ENCODE assay signal across 13 mouse cellular contexts in genomic region chr19:25137907-25138820, GRCm38 (mm10).
A peak's percentile ranks its signal among the peaks of the same experiment; 100 is the strongest.
DNase-seq lines count a peak whose midpoint lies in the region; ATAC-seq lines count a peak whose summit lies in the region.
"Had no signal": no experiment of that assay in that cellular context is flagged by ENCODE, and none has a peak within 500 bp of the region (broad histone marks: within the 10 kb centered on the region; RNA-seq: fewer than 3 reads in every experiment).

No protein-coding gene starts in this region.

- no peak for ATAC-seq in midbrain, embryonic 11.5 days (ENCODE audit: low FRiP score)
- ATAC-seq in midbrain, embryonic 14.5 days (ENCODE audit: low FRiP score, low TSS enrichment), result no peak
- peak; percentile 58 for ATAC-seq in liver, embryonic 16.5 days (ENCODE audit: low read depth)
- ATAC-seq in intestine, embryonic 16.5 days, result no peak

- no peaks in the 10 kb centered on the region for H3K9me3 ChIP-seq in midbrain, embryonic 11.5 days (ENCODE audit: control insufficient read depth, low read length)
- H3K9me3 ChIP-seq in midbrain, embryonic 14.5 days (ENCODE audit: control insufficient read depth, low read length), result no peaks in the 10 kb centered on the region
- no peaks in the 10 kb centered on the region for H3K9me3 ChIP-seq in liver, embryonic 16.5 days (replicated peaks; ENCODE audit: control insufficient read depth, low read length)
- no peaks in the 10 kb centered on the region for H3K9me3 ChIP-seq in intestine, embryonic 16.5 days (ENCODE audit: control insufficient read depth, low read length)
- H3K9me3 ChIP-seq: lung, embryonic 15.5 days; neural tube, embryonic 12.5 days; stomach, embryonic 15.5 days had no signal

- no peaks in the 10 kb centered on the region for H3K4me1 ChIP-seq in midbrain, embryonic 11.5 days (ENCODE audit: control insufficient read depth, insufficient read depth, low read length)
- no peaks in the 10 kb centered on the region for H3K4me1 ChIP-seq in midbrain, embryonic 14.5 days (ENCODE audit: control insufficient read depth, insufficient read depth, low read length)
- H3K4me1 ChIP-seq in liver, embryonic 16.5 days (ENCODE audit: control insufficient read depth, low read depth, low read length), result no peaks in the 10 kb centered on the region; the same call in 1 of the 2 replicates
- no peaks in the 10 kb centered on the region for H3K4me1 ChIP-seq in intestine, embryonic 16.5 days (ENCODE audit: control insufficient read depth, insufficient read depth, low read length)
- H3K4me1 ChIP-seq: lung, embryonic 15.5 days; neural tube, embryonic 12.5 days; stomach, embryonic 15.5 days had no signal

- no peaks in the 10 kb centered on the region for H3K27me3 ChIP-seq in midbrain, embryonic 11.5 days (ENCODE audit: control insufficient read depth, insufficient read depth, low read length)
- no peaks in the 10 kb centered on the region for H3K27me3 ChIP-seq in midbrain, embryonic 14.5 days (ENCODE audit: control insufficient read depth, insufficient read depth, low read length)
- H3K27me3 ChIP-seq in liver, embryonic 16.5 days (ENCODE audit: control insufficient read depth, insufficient read depth, low read depth, low read length), result no peaks in the 10 kb centered on the region
- no peaks in the 10 kb centered on the region for H3K27me3 ChIP-seq in intestine, embryonic 16.5 days (replicated peaks; ENCODE audit: control insufficient read depth, insufficient read depth, low read length)
- H3K27me3 ChIP-seq: lung, embryonic 15.5 days; neural tube, embryonic 12.5 days; stomach, embryonic 15.5 days had no signal

- no peak overlapping the region for H3K9ac ChIP-seq in midbrain, embryonic 11.5 days (ENCODE audit: low read length)
- H3K9ac ChIP-seq in midbrain, embryonic 14.5 days (replicated peaks; ENCODE audit: low read length), result no peak overlapping the region
- H3K9ac ChIP-seq in liver, embryonic 16.5 days (ENCODE audit: low read depth, low read length), result no peak overlapping the region
- no peak overlapping the region for H3K9ac ChIP-seq in intestine, embryonic 16.5 days (ENCODE audit: low read depth, low read length)
- H3K9ac ChIP-seq: lung, embryonic 15.5 days; neural tube, embryonic 12.5 days; stomach, embryonic 15.5 days had no signal

- H3K27ac ChIP-seq in midbrain, embryonic 11.5 days (ENCODE audit: low read depth, low read length), result no peak overlapping the region
- H3K27ac ChIP-seq in midbrain, embryonic 14.5 days (replicated peaks; ENCODE audit: low read depth, low read length), result no peak overlapping the region
- peak overlapping the region; percentile 48 for H3K27ac ChIP-seq in liver, embryonic 16.5 days (ENCODE audit: low read length)
- no peak overlapping the region for H3K27ac ChIP-seq in intestine, embryonic 16.5 days (ENCODE audit: low read length)
- H3K27ac ChIP-seq: lung, embryonic 15.5 days; neural tube, embryonic 12.5 days; stomach, embryonic 15.5 days had no signal

- 90% methylated on average over 16 of the region's 16 CpGs for WGBS in midbrain, embryonic 11.5 days
- WGBS in midbrain, embryonic 14.5 days, result 87% methylated on average over 16 of the region's 16 CpGs
- WGBS in liver, embryonic 16.5 days (ENCODE audit: insufficient replicate concordance), result 44% methylated on average over 16 of the region's 16 CpGs
- 83% methylated on average over 16 of the region's 16 CpGs for WGBS in intestine, embryonic 16.5 days

- peak; percentile 2 for DNase-seq in midbrain, embryonic 11.5 days (ENCODE audit: low spot score, missing footprints)
- DNase-seq in midbrain, embryonic 14.5 days, result no peak
- peak; percentile 54 for DNase-seq in gonadal fat pad, adult 2 months (ENCODE audit: low read depth)
- DNase-seq in retina, postnatal 7 days (ENCODE audit: low read depth, low spot score), result peak; percentile 76
- DNase-seq in thymus, postnatal 14 days, result no peak
- no peak for DNase-seq in layer of hippocampus, adult 9-11 months
- DNase-seq: cerebellum, adult 8-10 months had no signal

- no peak overlapping the region for H3K4me2 ChIP-seq in midbrain, embryonic 11.5 days
- H3K4me2 ChIP-seq in midbrain, embryonic 14.5 days (ENCODE audit: low read length), result no peak overlapping the region
- no peak overlapping the region for H3K4me2 ChIP-seq in liver, embryonic 16.5 days (ENCODE audit: low read depth, low read length)
- no peak overlapping the region for H3K4me2 ChIP-seq in intestine, embryonic 16.5 days (ENCODE audit: low read depth, low read length)
- H3K4me2 ChIP-seq: heart, embryonic 11.5 days; lung, embryonic 15.5 days; neural tube, embryonic 12.5 days; stomach, embryonic 15.5 days had no signal

- no peaks in the 10 kb centered on the region for H3K36me3 ChIP-seq in midbrain, embryonic 11.5 days (ENCODE audit: control insufficient read depth, insufficient read depth, low read length)
- no peaks in the 10 kb centered on the region for H3K36me3 ChIP-seq in midbrain, embryonic 14.5 days (ENCODE audit: control insufficient read depth, insufficient read depth, low read length)
- H3K36me3 ChIP-seq in liver, embryonic 16.5 days (ENCODE audit: control insufficient read depth, insufficient read depth), result peaks cover 5% of the 10 kb centered on the region; the same call in 1 of the 2 replicates
- no peaks in the 10 kb centered on the region for H3K36me3 ChIP-seq in intestine, embryonic 16.5 days (ENCODE audit: control insufficient read depth, insufficient read depth, low read length)
- H3K36me3 ChIP-seq: lung, embryonic 15.5 days; neural tube, embryonic 12.5 days; stomach, embryonic 15.5 days had no signal

- no peak overlapping the region for H3K4me3 ChIP-seq in midbrain, embryonic 11.5 days (ENCODE audit: low read depth, low read length)
- H3K4me3 ChIP-seq in midbrain, embryonic 14.5 days (replicated peaks; ENCODE audit: low read depth, low read length), result no peak overlapping the region
- no peak overlapping the region for H3K4me3 ChIP-seq in liver, embryonic 16.5 days (ENCODE audit: low read depth, low read length)
- H3K4me3 ChIP-seq in intestine, embryonic 16.5 days (ENCODE audit: low read length), result no peak overlapping the region
- H3K4me3 ChIP-seq: lung, embryonic 15.5 days; neural tube, embryonic 12.5 days; stomach, embryonic 15.5 days had no signal

Comparison
In these comparisons a context has a peak if more than half of its experiments do, and no peak if none do; other contexts are left out.
1. DNase-seq: peak in midbrain, embryonic 11.5 days (single experiment), gonadal fat pad, adult 2 months (single experiment) and retina, postnatal 7 days (single experiment); none in midbrain, embryonic 14.5 days (single experiment), thymus, postnatal 14 days (single experiment) and layer of hippocampus, adult 9-11 months (single experiment).